Mouse (Mus musculus): Measurements from ENCODE around the gene Ppp2r5c. TPM values are rescaled to one million over a fixed set of nuclear protein-coding genes. Genes with fewer than 3 reads are reported as not detected.

Gene Ppp2r5c
- polyA plus RNA-seq, 1 experiment from 2014 or later: 136 TPM

DNA sequence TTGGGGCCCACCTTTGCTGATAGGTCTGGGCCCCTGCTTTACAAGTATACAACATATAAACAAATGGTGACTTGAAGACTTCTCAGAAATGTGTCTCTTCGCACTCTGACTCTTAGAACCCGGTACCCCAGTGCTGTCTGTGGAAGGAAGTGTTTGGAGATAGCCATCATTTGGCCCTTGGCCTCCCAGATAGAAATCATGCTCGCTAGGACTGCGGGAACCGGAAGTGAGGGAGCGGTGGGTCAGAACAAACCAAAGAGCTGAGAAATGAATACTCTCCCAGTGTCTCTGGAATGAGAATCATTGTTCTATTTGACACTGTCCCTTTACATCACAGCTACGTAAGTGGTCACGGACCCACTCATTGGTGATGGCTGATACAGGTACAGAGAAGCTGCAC lies 93.4 kb downstream of the Ppp2r5c start:
- WGBS: 90% methylated on average over 8 of the region's 8 CpGs
- H3K27me3 ChIP-seq (ENCODE audit: insufficient read depth, poor library complexity, severe bottlenecking): no peaks in the 10 kb centered on the region

DNA sequence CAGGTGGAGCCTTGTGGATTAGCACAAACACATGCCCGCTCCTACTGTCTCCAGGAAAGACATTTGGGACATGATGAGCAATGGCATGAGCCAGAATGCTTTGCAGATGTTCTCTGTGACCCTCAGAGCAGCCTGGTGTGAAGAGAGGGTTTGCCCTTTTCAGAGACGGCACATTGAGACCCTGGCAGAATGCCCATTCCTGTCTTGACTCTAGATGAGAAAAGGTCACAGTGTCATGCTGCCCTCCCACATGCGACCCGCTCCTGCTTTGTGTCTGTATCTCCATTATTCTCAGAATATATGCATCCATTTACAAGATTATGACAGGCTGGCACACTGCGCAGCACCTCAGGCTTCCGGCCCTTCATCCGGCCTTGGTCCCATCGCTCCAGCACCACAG lies 94.1 kb downstream of the Ppp2r5c start:
- H3K27me3 ChIP-seq (ENCODE audit: insufficient read depth, poor library complexity, severe bottlenecking): no peaks in the 10 kb centered on the region
- no peak overlapping the region for H3K4me3 ChIP-seq
- peaks cover 27% of the 10 kb centered on the region for H3K36me3 ChIP-seq
- H3K9me3 ChIP-seq: no peaks in the 10 kb centered on the region
- H3K27ac ChIP-seq: no peak overlapping the region
- peaks cover 24% of the 10 kb centered on the region; the same call in 1 of the 2 replicates for H3K4me1 ChIP-seq
- no peak for DNase-seq (ENCODE audit: low spot score)
- 88% methylated on average over 8 of the region's 8 CpGs for WGBS

More for the DNA sequence above, 93.4 kb downstream of the Ppp2r5c start:
- Histone ChIP-seq H3K27ac (no peak overlapping the region), H3K9me3 (no peaks in the 10 kb centered on the region), H3K4me1 (peaks cover 27% of the 10 kb centered on the region), H3K4me3 (no peak overlapping the region), H3K36me3 (peaks cover 19% of the 10 kb centered on the region; the same call in 1 of the 2 replicates)
- no peak for DNase-seq (ENCODE audit: low spot score)

DNA sequence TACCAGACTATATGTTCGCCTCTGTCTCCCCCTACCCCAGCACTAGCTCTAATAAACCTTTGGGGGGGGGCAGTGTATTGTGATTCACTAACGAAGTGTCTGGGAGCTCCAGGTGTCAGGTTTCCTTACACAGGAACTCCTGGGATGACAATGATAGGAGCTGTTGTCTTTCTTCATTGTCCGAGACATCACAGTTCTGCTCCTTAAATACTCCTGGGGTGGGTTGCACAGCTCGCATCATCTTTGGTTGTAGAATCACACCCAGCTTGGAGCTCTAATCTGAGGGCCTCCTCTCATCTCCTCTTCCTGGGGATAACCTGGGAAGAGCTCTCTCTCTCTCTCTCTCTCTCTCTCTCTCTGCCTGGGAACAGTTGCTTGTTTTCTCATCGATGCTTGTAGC lies 94.6 kb downstream of the Ppp2r5c start:
- DNase-seq (ENCODE audit: low spot score): no peak
- H3K4me3 ChIP-seq: no peak overlapping the region
- no peaks in the 10 kb centered on the region for H3K27me3 ChIP-seq (ENCODE audit: insufficient read depth, poor library complexity, severe bottlenecking)
- H3K4me1 ChIP-seq: peaks cover 27% of the 10 kb centered on the region; the same call in 1 of the 2 replicates
- H3K9me3 ChIP-seq: no peaks in the 10 kb centered on the region
- WGBS: 82% methylated on average over 5 of the region's 5 CpGs
- H3K27ac ChIP-seq: no peak overlapping the region
- H3K36me3 ChIP-seq: peaks cover 32% of the 10 kb centered on the region

DNA sequence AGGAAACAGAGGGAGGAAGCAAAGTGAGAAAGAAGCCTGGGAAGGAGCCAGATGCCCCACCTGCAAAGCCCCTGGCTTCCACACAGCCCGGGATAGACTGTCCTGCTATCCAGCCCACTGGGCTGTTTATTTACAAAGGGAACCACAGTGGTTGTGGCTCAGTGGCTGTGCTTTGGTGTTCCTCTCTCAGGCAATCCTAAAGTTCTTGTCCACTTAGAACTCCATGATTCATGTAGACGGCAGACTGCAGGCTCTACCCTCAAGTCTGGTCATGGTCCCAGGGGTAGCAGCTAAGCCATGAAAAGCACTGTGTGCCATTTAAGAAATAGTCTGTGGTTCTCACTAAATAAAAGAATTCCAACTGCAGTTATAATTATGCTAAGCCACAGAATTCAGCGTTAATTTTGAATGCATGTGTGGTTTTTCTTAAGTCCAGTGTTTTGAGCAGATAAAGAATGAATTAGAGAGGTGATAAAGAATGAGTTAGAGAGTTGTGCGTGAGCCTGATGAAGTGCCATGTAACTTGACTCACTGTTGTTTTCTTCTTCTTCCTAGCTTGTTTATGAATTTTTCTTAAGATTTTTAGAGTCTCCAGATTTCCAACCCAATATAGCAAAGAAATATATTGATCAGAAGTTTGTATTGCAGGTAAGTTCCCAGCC lies 98.3 kb downstream of the Ppp2r5c start:
- Histone ChIP-seq H3K27me3 (ENCODE audit: insufficient read depth, poor library complexity, severe bottlenecking) (no peaks in the 10 kb centered on the region), H3K4me3 (no peak overlapping the region), H3K4me1 (peaks cover 26% of the 10 kb centered on the region; the same call in 1 of the 2 replicates), H3K36me3 (peaks cover 54% of the 10 kb centered on the region), H3K27ac (no peak overlapping the region), H3K9me3 (no peaks in the 10 kb centered on the region)
- 86% methylated on average over 4 of the region's 4 CpGs for WGBS
- DNase-seq (ENCODE audit: low spot score): no peak

DNA sequence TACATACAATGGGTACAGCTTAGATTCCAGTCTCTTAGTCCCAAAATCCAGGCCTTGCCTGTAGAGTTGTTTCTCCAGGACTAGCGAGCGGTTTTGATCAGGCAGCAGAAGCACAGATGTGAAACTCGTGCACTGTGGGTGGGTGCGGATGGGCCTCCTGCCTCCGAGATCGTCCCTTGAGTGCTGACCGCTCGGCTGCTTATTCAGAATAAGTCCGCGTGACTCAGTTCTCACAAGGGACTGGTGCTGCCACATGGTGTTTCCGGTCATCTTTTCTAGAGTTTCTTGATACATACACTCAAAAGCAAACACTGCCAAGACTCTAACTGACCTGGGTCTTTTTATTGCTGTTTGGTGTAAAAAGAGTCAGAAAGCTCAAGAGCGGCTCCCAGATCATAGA lies 100.7 kb downstream of the Ppp2r5c start:
- Histone ChIP-seq H3K4me1 (peaks cover 11% of the 10 kb centered on the region; the same call in 1 of the 2 replicates), H3K9me3 (no peaks in the 10 kb centered on the region), H3K4me3 (no peak overlapping the region), H3K27me3 (ENCODE audit: insufficient read depth, poor library complexity, severe bottlenecking) (no peaks in the 10 kb centered on the region), H3K27ac (no peak overlapping the region), H3K36me3 (peaks cover 71% of the 10 kb centered on the region)
- no peak for DNase-seq (ENCODE audit: low spot score)
- WGBS: 91% methylated on average over 12 of the region's 12 CpGs

DNA sequence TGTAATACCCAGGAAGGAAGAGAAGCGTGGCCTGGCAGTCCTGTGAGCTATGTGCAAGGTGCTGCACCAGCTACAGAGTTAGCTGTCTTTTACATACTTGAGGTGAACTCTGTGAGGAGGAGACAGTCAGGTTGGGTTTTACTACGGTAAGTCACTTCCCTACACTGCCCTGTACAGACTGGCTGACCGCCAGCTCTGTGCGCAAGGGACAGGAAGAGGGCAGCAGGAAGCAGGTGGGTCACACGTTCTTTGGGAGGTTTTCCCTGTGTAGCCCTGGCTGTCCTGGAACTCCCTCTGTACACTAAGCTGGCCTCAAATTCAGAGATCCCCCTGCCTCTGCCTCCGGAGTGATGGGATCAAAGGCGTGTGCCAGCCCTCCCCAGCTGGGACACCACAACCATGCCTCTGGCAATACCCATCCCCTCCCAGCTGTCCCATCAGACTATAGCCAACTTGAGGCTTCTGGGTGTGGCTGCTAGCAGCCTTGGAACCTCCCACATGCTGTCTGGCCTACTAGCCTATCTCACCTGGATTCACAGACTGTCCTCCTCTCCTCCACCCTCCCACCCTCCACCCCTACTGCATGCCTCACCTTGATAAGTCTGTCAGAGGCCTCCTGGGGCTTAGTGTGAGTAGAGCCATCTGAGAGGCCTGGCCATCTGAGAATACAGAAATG lies 102.7 kb downstream of the Ppp2r5c start:
- Histone ChIP-seq H3K4me3 (no peak overlapping the region), H3K9me3 (no peaks in the 10 kb centered on the region), H3K27me3 (ENCODE audit: insufficient read depth, poor library complexity, severe bottlenecking) (no peaks in the 10 kb centered on the region), H3K27ac (no peak overlapping the region), H3K36me3 (peaks cover 86% of the 10 kb centered on the region), H3K4me1 (peaks cover 5% of the 10 kb centered on the region; the same call in 1 of the 2 replicates)
- 84% methylated on average over 7 of the region's 7 CpGs for WGBS
- DNase-seq (ENCODE audit: low spot score): no peak

DNA sequence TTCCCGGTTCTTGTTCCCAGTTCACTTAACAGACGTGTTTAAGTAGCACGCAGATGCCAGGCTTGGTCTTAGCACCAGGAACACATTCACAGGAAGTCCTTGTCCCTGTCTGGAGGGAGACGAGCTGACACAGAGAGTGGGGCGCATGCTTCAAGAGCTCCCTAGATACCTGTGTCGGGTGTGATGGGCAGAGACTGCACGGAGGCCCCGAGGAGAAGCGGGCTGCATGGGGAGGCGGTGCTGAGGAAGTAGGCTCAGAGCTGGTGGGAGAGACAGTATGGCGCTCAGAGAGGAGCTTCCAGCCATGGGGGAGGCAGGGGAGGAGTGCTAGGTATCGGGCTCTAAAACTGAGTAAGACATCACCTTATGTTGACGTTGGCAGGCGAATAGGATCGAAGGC lies 103.4 kb downstream of the Ppp2r5c start:
- Histone ChIP-seq H3K27ac (no peak overlapping the region), H3K9me3 (no peaks in the 10 kb centered on the region), H3K27me3 (ENCODE audit: insufficient read depth, poor library complexity, severe bottlenecking) (no peaks in the 10 kb centered on the region), H3K4me3 (no peak overlapping the region), H3K36me3 (peaks cover 87% of the 10 kb centered on the region), H3K4me1 (peaks cover 5% of the 10 kb centered on the region; the same call in 1 of the 2 replicates)
- 91% methylated on average over 15 of the region's 15 CpGs for WGBS
- no peak for DNase-seq (ENCODE audit: low spot score)

DNA sequence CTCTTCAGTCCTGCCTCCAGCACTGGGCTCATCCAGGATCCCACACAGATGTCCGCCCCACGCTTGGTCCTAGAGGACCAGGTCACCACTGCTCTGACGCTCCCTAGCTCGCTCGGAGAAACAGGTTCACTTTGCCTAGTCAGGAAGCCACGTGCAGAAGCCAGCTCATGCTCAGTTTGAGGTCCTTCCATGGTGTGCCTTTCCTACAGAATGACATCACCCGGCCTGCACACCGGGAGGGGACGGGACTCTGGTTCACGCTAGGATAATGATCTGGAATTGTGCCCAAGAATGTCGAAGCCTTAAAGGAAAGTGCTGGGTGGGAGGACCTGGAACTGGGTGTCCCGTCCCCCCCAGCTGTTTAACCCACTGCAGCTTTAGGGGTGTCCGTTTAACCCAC lies 105.2 kb downstream of the Ppp2r5c start:
- Histone ChIP-seq H3K36me3 (peaks cover 87% of the 10 kb centered on the region), H3K4me3 (no peak overlapping the region), H3K9me3 (no peaks in the 10 kb centered on the region), H3K4me1 (no peaks in the 10 kb centered on the region), H3K27ac (no peak overlapping the region), H3K27me3 (ENCODE audit: insufficient read depth, poor library complexity, severe bottlenecking) (no peaks in the 10 kb centered on the region)
- 87% methylated on average over 13 of the region's 13 CpGs for WGBS
- no peak for DNase-seq (ENCODE audit: low spot score)

DNA sequence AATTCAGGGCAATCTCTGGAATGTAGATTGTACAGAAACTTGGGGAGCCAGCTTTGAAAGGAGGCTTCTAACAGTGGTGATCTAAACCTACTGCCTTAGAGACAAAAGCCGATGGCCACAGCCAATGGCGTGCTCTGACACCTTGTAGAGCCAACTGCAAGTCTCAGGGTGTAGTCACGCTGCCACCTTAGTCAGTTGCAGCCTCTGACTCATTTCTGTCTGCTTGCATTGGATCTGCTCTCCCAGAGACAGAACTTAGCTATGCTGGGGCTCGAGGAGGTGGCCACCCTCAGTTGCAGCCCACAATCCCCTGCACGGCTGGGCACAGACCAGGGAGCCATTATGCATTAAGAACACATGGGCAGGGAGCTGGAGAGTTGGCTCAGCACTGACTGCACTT lies 106.4 kb downstream of the Ppp2r5c start:
- H3K4me1 ChIP-seq: no peaks in the 10 kb centered on the region
- WGBS: 93% methylated on average over 5 of the region's 5 CpGs

DNA sequence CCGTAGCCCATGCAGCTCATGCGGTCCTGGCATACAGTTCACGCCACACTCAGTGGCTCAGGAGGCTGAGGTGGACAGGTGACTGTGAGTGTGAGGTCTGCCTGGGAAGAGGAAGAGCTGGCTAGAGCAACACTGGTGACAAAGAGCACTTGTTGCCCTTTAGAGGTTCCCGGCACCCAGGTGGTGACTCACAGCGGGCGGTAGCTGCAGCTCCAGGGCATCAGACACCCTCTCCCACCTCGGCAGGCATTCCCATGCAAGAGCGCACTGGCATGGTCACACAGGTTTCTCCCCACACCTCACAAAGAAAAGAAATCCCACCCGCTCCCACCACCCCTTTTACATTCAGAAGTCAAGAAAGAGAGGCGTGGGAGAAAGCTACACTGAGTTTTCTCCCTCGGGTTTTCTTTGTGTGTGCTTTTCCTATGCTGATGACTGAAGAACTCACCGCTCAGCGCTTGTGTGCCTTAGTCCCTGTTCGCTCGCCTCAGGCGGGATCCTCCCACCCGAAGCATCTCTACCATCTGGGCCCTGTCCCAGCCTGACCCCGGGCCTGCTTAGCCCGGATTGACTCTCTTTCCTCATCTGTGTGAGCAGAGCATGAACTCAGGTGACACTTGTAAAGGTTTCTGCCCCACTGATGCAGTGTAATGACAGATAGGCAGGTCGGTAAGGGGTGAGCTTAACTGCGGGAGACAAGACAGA lies 108.8 kb downstream of the Ppp2r5c start:
- Histone ChIP-seq H3K4me3 (no peak overlapping the region), H3K27me3 (ENCODE audit: insufficient read depth, poor library complexity, severe bottlenecking) (no peaks in the 10 kb centered on the region), H3K4me1 (no peaks in the 10 kb centered on the region), H3K27ac (no peak overlapping the region), H3K9me3 (no peaks in the 10 kb centered on the region), H3K36me3 (peaks cover 97% of the 10 kb centered on the region)
- WGBS: 87% methylated on average over 21 of the region's 21 CpGs
- no peak for DNase-seq (ENCODE audit: low spot score)

More for the DNA sequence above, 106.4 kb downstream of the Ppp2r5c start:
- Histone ChIP-seq H3K27me3 (ENCODE audit: insufficient read depth, poor library complexity, severe bottlenecking) (no peaks in the 10 kb centered on the region), H3K9me3 (no peaks in the 10 kb centered on the region), H3K4me3 (no peak overlapping the region), H3K36me3 (peaks cover 93% of the 10 kb centered on the region), H3K27ac (no peak overlapping the region)
- no peak for DNase-seq (ENCODE audit: low spot score)

DNA sequence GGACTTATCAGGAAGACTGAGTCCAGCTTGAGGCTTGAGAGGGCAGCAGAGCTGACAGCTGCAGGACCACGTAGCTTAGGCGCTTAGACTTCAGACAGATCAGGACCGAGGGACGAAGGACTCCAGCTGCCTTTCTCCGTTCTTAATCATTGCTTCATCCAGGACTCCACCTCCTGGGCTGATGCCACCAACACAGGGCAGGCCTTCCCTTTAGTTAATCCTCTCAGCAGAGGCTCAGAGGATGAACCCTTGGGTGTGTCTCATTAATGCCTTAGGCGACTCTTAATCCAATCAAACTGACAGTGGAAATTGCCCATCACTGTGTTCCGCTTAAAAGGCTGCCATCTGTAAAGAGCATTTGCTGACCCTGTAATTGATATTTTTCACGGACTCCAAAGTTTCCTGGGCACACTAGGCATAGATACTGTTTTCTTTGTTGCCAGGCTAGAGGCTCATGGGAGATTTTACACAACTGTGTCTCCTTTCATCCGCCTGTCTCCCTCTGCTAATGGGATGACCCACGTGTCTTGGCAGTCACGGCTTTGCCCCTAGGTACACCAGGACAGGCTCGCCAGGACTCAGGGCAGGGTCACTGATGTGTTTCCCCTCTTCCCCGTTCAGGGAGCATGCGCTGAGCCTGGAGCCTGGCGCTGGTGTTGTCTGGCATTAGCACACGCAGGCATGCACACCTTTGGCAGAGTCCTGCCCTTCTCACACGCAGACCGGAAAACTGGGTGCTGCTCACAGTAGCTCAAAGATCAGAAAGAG lies 110.1 kb downstream of the Ppp2r5c start:
- Histone ChIP-seq H3K9me3 (no peaks in the 10 kb centered on the region), H3K36me3 (peaks cover 98% of the 10 kb centered on the region), H3K27me3 (ENCODE audit: insufficient read depth, poor library complexity, severe bottlenecking) (no peaks in the 10 kb centered on the region), H3K4me1 (no peaks in the 10 kb centered on the region), H3K4me3 (no peak overlapping the region), H3K27ac (no peak overlapping the region)
- no peak for DNase-seq (ENCODE audit: low spot score)
- WGBS: 89% methylated on average over 18 of the region's 18 CpGs

DNA sequence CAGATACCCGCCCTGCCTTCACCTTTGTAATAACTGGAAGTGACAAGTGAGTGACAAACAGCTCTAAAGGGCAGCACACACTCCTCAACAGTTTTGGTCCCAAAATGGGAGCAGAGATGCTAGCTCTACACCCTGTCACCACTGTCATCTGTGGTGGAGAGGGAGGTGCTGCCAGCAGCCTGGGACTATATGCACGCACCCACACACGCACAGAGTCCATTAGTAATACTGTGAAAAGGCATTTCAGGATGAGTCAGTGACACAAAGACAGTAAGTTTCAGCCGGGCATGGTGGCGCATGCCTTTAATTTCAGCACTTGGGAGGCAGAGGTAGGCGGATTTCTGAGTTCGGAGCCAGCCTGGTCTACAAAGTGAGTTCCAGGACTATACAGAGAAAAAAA lies 111.3 kb downstream of the Ppp2r5c start:
- DNase-seq (ENCODE audit: low spot score): no peak

More for the DNA sequence above, 111.3 kb downstream of the Ppp2r5c start:
- Histone ChIP-seq H3K9me3 (no peaks in the 10 kb centered on the region), H3K27ac (no peak overlapping the region), H3K4me1 (no peaks in the 10 kb centered on the region), H3K27me3 (ENCODE audit: insufficient read depth, poor library complexity, severe bottlenecking) (no peaks in the 10 kb centered on the region), H3K4me3 (no peak overlapping the region), H3K36me3 (peaks cover 97% of the 10 kb centered on the region)
- WGBS: 92% methylated on average over 7 of the region's 7 CpGs

Measured in heart, embryonic 10.5 days (tissue).